Mouse (Mus musculus): ENCODE measurements around the gene Cckbr.
"Not testable (repeated sequence)": the region's sequence is repeated elsewhere in the genome, so short reads cannot be mapped to it uniquely, and the experiment has no call there.

The Cckbr gene

GRCm38 (mm10) chr7:105437979-105438772 is 12.6 kb downstream of the Cckbr start:
- DNase-seq (ENCODE audit: low spot score), result no peak

GRCm38 (mm10) chr7:105441426-105441825 is 15.9 kb downstream of the Cckbr start:
- no peak for DNase-seq (ENCODE audit: low spot score)

- no peak for DNase-seq (ENCODE audit: low spot score)
These were observed 19.5 kb downstream of the Cckbr start for GRCm38 (mm10) chr7:105445076-105445475.

GRCm38 (mm10) chr7:105453345-105453744 is 27.8 kb downstream of the Cckbr start:
- not testable (repeated sequence) for DNase-seq (ENCODE audit: low spot score)

GRCm38 (mm10) chr7:105458546-105458945 is 33.0 kb downstream of the Cckbr start:
- DNase-seq (ENCODE audit: low spot score), result no peak

- not testable (repeated sequence) for DNase-seq (ENCODE audit: low spot score)
These were observed 40.0 kb downstream of the Cckbr start for GRCm38 (mm10) chr7:105465505-105465904.

GRCm38 (mm10) chr7:105472607-105473006 is 47.1 kb downstream of the Cckbr start:
- no peak for DNase-seq (ENCODE audit: low spot score)

- no peak for DNase-seq (ENCODE audit: low spot score)
These were observed 49.3 kb downstream of the Cckbr start for GRCm38 (mm10) chr7:105474771-105475315.

GRCm38 (mm10) chr7:105475396-105475949 is 49.9 kb downstream of the Cckbr start:
- DNase-seq (ENCODE audit: low spot score), result no peak

GRCm38 (mm10) chr7:105476683-105477432 is 51.3 kb downstream of the Cckbr start:
- DNase-seq (ENCODE audit: low spot score), result no peak

- no peak for DNase-seq (ENCODE audit: low spot score)
These were observed 51.8 kb downstream of the Cckbr start for GRCm38 (mm10) chr7:105477433-105477700.

GRCm38 (mm10) chr7:105477841-105478240 is 52.3 kb downstream of the Cckbr start:
- DNase-seq (ENCODE audit: low spot score), result peak; percentile 38

GRCm38 (mm10) chr7:105478344-105478743 is 52.8 kb downstream of the Cckbr start:
- no peak for DNase-seq (ENCODE audit: low spot score)

- DNase-seq (ENCODE audit: low spot score), result no peak
These were observed 53.7 kb downstream of the Cckbr start for GRCm38 (mm10) chr7:105479232-105479631.

- no peak for DNase-seq (ENCODE audit: low spot score)
These were observed 54.5 kb downstream of the Cckbr start for GRCm38 (mm10) chr7:105480081-105480480.

- no peak for DNase-seq (ENCODE audit: low spot score)
These were observed 55.3 kb downstream of the Cckbr start for GRCm38 (mm10) chr7:105480561-105481504.

- DNase-seq (ENCODE audit: low spot score), result peak; percentile 69
These were observed 56.2 kb downstream of the Cckbr start, which contains the start of gene Cavin3 for GRCm38 (mm10) chr7:105481505-105482411. Gene Cavin3 (minus strand): TSS chr7:105482300.

- DNase-seq (ENCODE audit: low spot score), result peak; percentile 53
These were observed 56.9 kb downstream of the Cckbr start for GRCm38 (mm10) chr7:105482426-105482825.

- no peak for DNase-seq (ENCODE audit: low spot score)
These were observed 59.5 kb downstream of the Cckbr start for GRCm38 (mm10) chr7:105485029-105485428.

- no peak for DNase-seq (ENCODE audit: low spot score)
These were observed 61.8 kb downstream of the Cckbr start for GRCm38 (mm10) chr7:105487104-105487876.

All from yolk sac, embryonic 10.5 days (tissue).